Mouse (Mus musculus): Measurements from ENCODE around the gene Ssr2. TPM values are rescaled to one million over a fixed set of nuclear protein-coding genes. Genes with fewer than 3 reads are reported as not detected.
"Not testable (repeated sequence)": the region's sequence is repeated elsewhere in the genome, so short reads cannot be mapped to it uniquely, and the experiment has no call there.

The Ssr2 gene
- total RNA-seq, 2 experiments from 2014 or later = 87.6 to 89.5 TPM

- DNase-seq (ENCODE audit: low spot score in 2 of 2) = no peak
Observed at GRCm38 (mm10) chr3:88592942-88593576, 17.4 kb downstream of the Ssr2 start.

GRCm38 (mm10) chr3:88593893-88594580, 18.4 kb downstream of the Ssr2 start:
- DNase-seq (ENCODE audit: low spot score in 2 of 2) = no peak

- not testable (repeated sequence) for DNase-seq (ENCODE audit: low spot score in 2 of 2)
Observed at GRCm38 (mm10) chr3:88596547-88596946, 20.9 kb downstream of the Ssr2 start.

GRCm38 (mm10) chr3:88602466-88602865, 26.8 kb downstream of the Ssr2 start:
- DNase-seq (ENCODE audit: low spot score in 2 of 2) = no peak

- DNase-seq (ENCODE audit: low spot score in 2 of 2) = peak; percentile 30 to 60
Observed at GRCm38 (mm10) chr3:88603714-88604161, 28.1 kb downstream of the Ssr2 start.

- no peak for DNase-seq (ENCODE audit: low spot score in 2 of 2)
Observed at GRCm38 (mm10) chr3:88604863-88605262, 29.2 kb downstream of the Ssr2 start.

- not testable (repeated sequence) for DNase-seq (ENCODE audit: low spot score in 2 of 2)
Observed at GRCm38 (mm10) chr3:88605666-88606065, 30.0 kb downstream of the Ssr2 start, which contains the start of gene Arhgef2. Gene Arhgef2, plus strand, starts transcription at chr3:88605966.

- peak; percentile 91 to 92 for DNase-seq (ENCODE audit: low spot score in 2 of 2)
Observed at GRCm38 (mm10) chr3:88607065-88607757, 31.5 kb downstream of the Ssr2 start.

- DNase-seq (ENCODE audit: low spot score in 2 of 2) = no peak
Observed at GRCm38 (mm10) chr3:88607758-88608138, 32.1 kb downstream of the Ssr2 start.

- no peak for DNase-seq (ENCODE audit: low spot score in 2 of 2)
Observed at GRCm38 (mm10) chr3:88609066-88609465, 33.4 kb downstream of the Ssr2 start.

- DNase-seq (ENCODE audit: low spot score in 2 of 2) = no peak
Observed at GRCm38 (mm10) chr3:88614418-88614817, 38.7 kb downstream of the Ssr2 start.

GRCm38 (mm10) chr3:88615117-88615516, 39.4 kb downstream of the Ssr2 start:
- no peak for DNase-seq (ENCODE audit: low spot score in 2 of 2)

GRCm38 (mm10) chr3:88615902-88616391, 40.3 kb downstream of the Ssr2 start:
- no peak for DNase-seq (ENCODE audit: low spot score in 2 of 2)

GRCm38 (mm10) chr3:88616951-88617500, 41.4 kb downstream of the Ssr2 start:
- DNase-seq (ENCODE audit: low spot score in 2 of 2) = no peak

- no peak for DNase-seq (ENCODE audit: low spot score in 2 of 2)
Observed at GRCm38 (mm10) chr3:88618074-88618871, 42.6 kb downstream of the Ssr2 start.

GRCm38 (mm10) chr3:88619113-88620097, 43.7 kb downstream of the Ssr2 start:
- no peak for DNase-seq (ENCODE audit: low spot score in 2 of 2)

- DNase-seq (ENCODE audit: low spot score in 2 of 2) = no peak
Observed at GRCm38 (mm10) chr3:88620146-88620991, 44.7 kb downstream of the Ssr2 start.

- no peak for DNase-seq (ENCODE audit: low spot score in 2 of 2)
Observed at GRCm38 (mm10) chr3:88620992-88621536, 45.4 kb downstream of the Ssr2 start.
